In the genomic region with DNA sequence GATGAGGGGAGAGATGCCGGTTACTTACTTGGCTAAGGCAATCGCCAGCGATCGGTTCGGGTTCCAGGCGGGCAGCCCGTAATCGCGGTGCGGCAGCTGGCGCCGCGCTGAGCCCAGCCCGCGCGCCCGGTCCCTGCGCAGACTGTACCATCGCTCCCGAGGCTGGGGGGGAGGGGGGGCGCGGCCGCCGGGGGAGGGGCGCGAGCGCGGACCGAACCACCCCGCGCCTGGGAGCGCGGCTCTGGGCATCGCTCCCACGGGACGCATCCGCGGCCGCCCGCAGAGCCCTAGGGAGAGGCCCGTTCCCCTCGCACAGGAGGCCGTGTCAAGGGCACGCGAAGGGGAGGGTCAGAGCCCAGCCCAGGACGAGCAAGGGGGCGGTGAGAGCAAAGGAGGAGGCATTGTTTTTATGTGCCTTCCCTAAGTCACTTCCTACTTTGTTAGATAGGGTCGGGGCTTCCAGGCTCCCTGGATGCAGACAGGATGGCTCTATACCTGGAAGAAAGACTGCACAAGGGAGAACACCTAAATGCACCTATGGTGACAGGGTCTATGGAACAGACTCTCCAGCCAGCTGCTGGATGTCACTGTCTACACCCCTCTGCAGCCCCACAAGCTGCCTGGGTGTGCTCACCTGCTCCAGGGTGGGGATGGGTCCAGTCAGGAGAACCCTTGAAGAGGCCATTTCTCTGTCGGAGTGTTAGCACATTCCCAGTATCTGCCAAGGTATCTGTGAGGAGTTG, we compare ENCODE assay signal across 8 mouse cellular contexts.
DNase-seq lines count a peak whose midpoint lies in the region; ATAC-seq lines count a peak whose summit lies in the region.

No protein-coding gene starts in this region.

- no peak overlapping the region for H3K27ac ChIP-seq in heart, embryonic 15.5 days
- 0 out of 2 replicates have a peak overlapping the region, but pooled peaks have one; percentile 50 for H3K27ac ChIP-seq in forebrain, embryonic 12.5 days

- peak overlapping the region; percentile 35 for H3K4me3 ChIP-seq in heart, embryonic 15.5 days
- peak overlapping the region; percentile 58 for H3K4me3 ChIP-seq in forebrain, embryonic 12.5 days (replicated peaks)

- peaks cover 84% of the 10 kb centered on the region for H3K27me3 ChIP-seq in heart, embryonic 15.5 days
- H3K27me3 ChIP-seq in forebrain, embryonic 12.5 days, result peaks cover 49% of the 10 kb centered on the region

- H3K9ac ChIP-seq in heart, embryonic 15.5 days, result no peak overlapping the region
- H3K9ac ChIP-seq in forebrain, embryonic 12.5 days, result peak overlapping the region; percentile 72

- peaks cover 7% of the 10 kb centered on the region for H3K4me1 ChIP-seq in heart, embryonic 15.5 days (replicated peaks)
- H3K4me1 ChIP-seq in forebrain, embryonic 12.5 days, result peaks cover 19% of the 10 kb centered on the region

- peak overlapping the region; percentile 62 for H3K4me2 ChIP-seq in heart, embryonic 15.5 days
- peak overlapping the region; percentile 85 for H3K4me2 ChIP-seq in forebrain, embryonic 12.5 days

- H3K36me3 ChIP-seq in heart, embryonic 15.5 days, result no peaks in the 10 kb centered on the region
- no peaks in the 10 kb centered on the region for H3K36me3 ChIP-seq in forebrain, embryonic 12.5 days (replicated peaks)

- WGBS in heart, embryonic 15.5 days, result under 1% methylated on average over 46 of the region's 49 CpGs
- WGBS in forebrain, embryonic 12.5 days, result under 1% methylated on average over 48 of the region's 49 CpGs

- no peaks in the 10 kb centered on the region for H3K9me3 ChIP-seq in heart, embryonic 15.5 days (replicated peaks)
- H3K9me3 ChIP-seq in forebrain, embryonic 12.5 days, result no peaks in the 10 kb centered on the region

- peak; percentile 47; the same call in 1 of the 2 replicates for ATAC-seq in heart, embryonic 15.5 days (replicated peaks; ENCODE audit: insufficient number of reproducible peaks, insufficient read depth, low FRiP score, low read depth)
- peak; percentile 86 for ATAC-seq in forebrain, embryonic 12.5 days (ENCODE audit: low FRiP score)

- DNase-seq in heart, adult 18-20 months, result no peak
- DNase-seq in brain, adult 2 months (ENCODE audit: low read depth, low spot score), result peak; percentile 87
- DNase-seq in left cerebral cortex, adult 8-10 months (ENCODE audit: low spot score in 2 of 2), result peak; percentile 45 to 46
- peak; percentile 52 for DNase-seq in neural tube, embryonic 10.5 days (ENCODE audit: extremely low spot score, low spot score)
- DNase-seq in thymus, postnatal 36 days, result no peak
- no peak for DNase-seq in gastrocnemius, adult 8-10 months (ENCODE audit: low spot score in 2 of 2)

Comparison
In these comparisons a context has a peak if more than half of its experiments do, and no peak if none do; other contexts are left out.
1. DNase-seq: peak in brain, adult 2 months (single experiment), left cerebral cortex, adult 8-10 months (2 of 2) and neural tube, embryonic 10.5 days (single experiment); none in heart, adult 18-20 months (0 of 2), thymus, postnatal 36 days (0 of 2) and gastrocnemius, adult 8-10 months (0 of 2).